Mouse (Mus musculus) megakaryocyte, embryonic 14.5 days (primary cell): ENCODE results near the gene Senp1. TPM values are rescaled to one million over a fixed set of nuclear protein-coding genes. Genes with fewer than 3 reads are reported as not detected.

Source experiments
- H3K27me3 ChIP-seq: replicated peaks from 2 replicates; pipeline ENCODE3; 2012; ENCODE audit warnings: inconsistent platforms
- H3K36me3 ChIP-seq: replicated peaks from 2 replicates; pipeline ENCODE3; 2012; ENCODE audit warnings: low read length, inconsistent platforms, mixed read lengths
- H3K4me1 ChIP-seq: 2 replicates; pipeline ENCODE4 v1.6.1; 2012; ENCODE audit warnings: inconsistent platforms
- H3K4me3 ChIP-seq: replicated peaks from 2 replicates; pipeline ENCODE3; 2012; ENCODE audit warnings: moderate library complexity, mild to moderate bottlenecking, inconsistent platforms
- H3K9me3 ChIP-seq: 2 replicates; pipeline ENCODE4 v1.6.1; 2012; ENCODE audit warnings: inconsistent platforms
- FLI1 ChIP-seq: IDR thresholded peaks from 2 replicates; pipeline ENCODE4 v1.6.1; 2012; ENCODE audit warnings: low read length, inconsistent platforms, mixed read lengths
- GATA1 ChIP-seq: IDR thresholded peaks from 3 replicates; pipeline ENCODE4 v1.6.1; 2012; ENCODE audit warnings: mixed read lengths, low read length, inconsistent platforms, borderline replicate concordance
- polyA plus RNA-seq: library from polyadenylated mRNA; stranded (reverse); fragments of >175 nt; gene quantifications from 2 replicates; pipeline ENCODE4 v1.2.3, GENCODE M21; 2012; ENCODE audit warnings: low replicate concordance; ENCODE audit not compliant: insufficient read depth

Gene Senp1
- polyA plus RNA-seq, 1 experiment, result 5.1 TPM

DNA sequence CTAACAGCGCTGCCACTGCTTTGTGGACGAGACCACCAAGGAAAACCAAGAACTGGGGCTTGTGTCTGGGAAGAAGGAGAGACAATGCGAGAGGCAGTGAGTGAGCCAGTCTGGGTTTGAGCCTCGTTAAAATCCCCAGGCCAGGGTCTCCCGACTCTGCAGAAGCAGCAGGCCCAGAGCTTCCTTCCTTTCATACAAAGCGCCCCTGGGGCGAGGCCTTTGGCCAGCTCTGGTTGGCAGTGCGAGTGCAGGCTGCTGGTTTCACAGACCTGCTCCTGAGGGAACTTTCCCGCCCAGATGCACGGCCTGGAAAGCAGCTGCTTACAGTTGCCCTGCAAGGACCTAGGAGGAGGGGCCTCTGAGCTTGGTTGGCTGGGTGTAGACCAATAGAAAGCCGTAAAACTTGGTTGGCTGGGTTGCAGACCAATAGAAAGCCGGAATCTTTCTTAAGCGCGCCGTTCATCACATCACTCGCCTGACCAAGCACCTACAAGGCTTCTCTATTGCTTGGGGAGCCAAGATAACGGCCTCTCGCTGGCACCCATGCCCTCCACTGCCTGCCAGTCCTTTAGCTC, 100.7 kb downstream of the Senp1 start:
- no peaks in the 10 kb centered on the region for H3K36me3 ChIP-seq
- H3K4me3 ChIP-seq, result no peak overlapping the region
- H3K4me1 ChIP-seq, result peaks cover under 1% of the 10 kb centered on the region; the same call in 1 of the 2 replicates
- H3K9me3 ChIP-seq, result no peaks in the 10 kb centered on the region
- TF ChIP-seq GATA1 (no peak), FLI1 (no peak)
- peaks cover 95% of the 10 kb centered on the region for H3K27me3 ChIP-seq

DNA sequence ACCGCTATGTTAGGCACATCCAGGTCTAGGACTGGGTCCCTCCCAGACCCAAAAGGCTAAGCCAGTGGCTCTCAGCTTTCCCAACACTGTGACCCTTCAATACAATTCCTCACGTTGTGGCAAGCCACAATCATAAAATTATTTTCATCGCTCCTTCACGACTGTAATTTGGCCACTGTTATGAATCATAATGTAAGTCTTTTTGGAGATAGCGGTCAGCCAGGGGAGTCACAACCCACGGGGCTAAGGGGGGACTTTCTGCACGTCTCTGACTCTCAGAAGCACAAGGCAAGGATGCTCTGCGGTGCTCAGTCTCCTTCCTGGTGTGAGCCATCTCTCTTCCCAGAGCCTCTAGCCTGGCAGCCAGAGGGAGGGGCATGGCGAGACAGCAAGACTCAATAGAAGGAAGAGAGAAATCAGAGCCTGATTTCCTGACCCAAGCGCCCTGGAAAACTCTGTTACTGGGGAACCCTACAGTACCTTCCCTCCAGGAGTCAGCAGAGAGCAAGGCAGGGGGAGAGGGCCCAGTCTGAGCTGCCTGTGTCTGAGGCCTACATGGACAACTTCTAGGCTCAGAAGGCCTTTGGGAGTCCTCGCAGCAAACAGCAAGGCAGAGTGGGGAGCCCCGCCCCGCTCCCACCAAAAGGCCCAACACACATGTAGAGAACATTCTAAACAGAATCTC, 101.4 kb downstream of the Senp1 start:
- Histone ChIP-seq H3K4me3 (no peak overlapping the region), H3K4me1 (no peaks in the 10 kb centered on the region), H3K27me3 (peaks cover 95% of the 10 kb centered on the region), H3K9me3 (no peaks in the 10 kb centered on the region), H3K36me3 (no peaks in the 10 kb centered on the region)
- no peak for TF ChIP-seq FLI1
- no peak for TF ChIP-seq GATA1

DNA sequence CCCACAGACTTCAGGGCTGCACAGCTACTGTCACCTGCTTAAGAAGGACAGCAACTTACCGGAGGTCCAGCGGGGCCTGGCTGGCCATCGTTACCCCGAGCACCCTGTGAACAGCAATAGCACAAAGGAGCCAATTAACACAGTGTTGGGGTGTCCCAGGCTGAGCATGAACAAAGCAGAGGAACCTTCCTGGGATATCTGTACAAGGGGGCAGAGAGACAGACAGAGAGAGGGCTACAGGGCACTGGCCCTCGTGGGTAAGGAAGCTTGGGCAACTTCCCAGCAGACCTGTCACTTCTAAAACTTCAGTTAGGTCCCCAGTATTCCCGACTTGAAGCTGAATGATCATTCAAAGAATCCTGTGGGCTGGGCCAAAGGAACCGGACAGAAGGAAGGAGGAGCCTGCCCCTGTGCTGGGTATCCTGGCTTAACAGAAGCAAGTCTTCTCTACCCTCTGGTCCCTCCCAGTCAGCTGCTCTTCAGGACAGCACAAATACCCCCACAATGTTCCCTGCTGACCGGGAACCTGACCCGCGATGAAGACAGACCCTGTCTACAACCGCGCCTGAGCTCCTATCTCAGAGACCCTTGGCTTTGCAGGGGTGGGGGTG, 102.2 kb downstream of the Senp1 start:
- H3K9me3 ChIP-seq, result no peaks in the 10 kb centered on the region
- no peaks in the 10 kb centered on the region for H3K36me3 ChIP-seq
- TF ChIP-seq FLI1 (no peak), GATA1 (no peak)
- H3K4me1 ChIP-seq, result no peaks in the 10 kb centered on the region
- no peak overlapping the region for H3K4me3 ChIP-seq
- H3K27me3 ChIP-seq, result peaks cover 93% of the 10 kb centered on the region

DNA sequence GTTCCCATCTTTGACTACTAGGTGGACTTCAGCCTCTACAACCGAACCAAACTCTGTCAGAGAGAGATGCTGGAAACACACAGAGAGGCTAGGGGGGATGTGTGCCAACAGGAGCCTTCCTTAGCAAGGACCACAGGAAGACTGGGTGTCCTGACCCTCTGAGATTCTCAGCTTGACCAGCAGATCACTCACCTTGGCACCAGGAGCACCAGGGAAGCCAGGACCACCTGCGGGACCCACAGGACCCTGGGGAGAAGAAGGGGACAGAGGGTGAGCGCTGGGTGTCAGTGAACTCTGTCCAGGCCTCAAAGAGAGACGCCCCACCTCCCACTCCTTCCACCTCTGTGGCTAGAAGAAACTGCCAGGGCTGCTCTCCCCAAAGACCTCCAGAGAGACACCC, 102.8 kb downstream of the Senp1 start:
- Histone ChIP-seq H3K27me3 (peaks cover 93% of the 10 kb centered on the region), H3K9me3 (no peaks in the 10 kb centered on the region), H3K36me3 (no peaks in the 10 kb centered on the region), H3K4me1 (no peaks in the 10 kb centered on the region), H3K4me3 (no peak overlapping the region)
- TF ChIP-seq FLI1, result no peak

DNA sequence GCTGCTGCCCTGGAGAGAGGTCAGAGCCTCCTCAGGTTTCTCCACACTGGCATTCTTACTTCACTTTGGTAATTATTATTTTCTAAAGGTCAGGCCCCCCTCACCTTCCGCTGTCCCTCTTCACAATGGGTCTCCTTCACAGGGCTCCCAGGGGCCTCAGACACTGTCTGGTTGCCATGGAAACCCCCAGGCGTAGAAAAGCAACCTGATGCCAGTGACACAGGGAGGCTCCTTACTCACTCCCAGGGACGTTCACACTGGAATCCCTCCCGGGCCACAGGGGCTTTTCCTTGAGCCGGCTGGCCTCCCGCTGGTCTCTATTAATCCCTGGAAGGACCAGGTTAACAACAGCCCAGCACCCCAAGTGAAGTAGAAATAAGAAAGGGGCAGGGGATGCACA, 103.4 kb downstream of the Senp1 start:
- H3K4me3 ChIP-seq, result no peak overlapping the region

DNA sequence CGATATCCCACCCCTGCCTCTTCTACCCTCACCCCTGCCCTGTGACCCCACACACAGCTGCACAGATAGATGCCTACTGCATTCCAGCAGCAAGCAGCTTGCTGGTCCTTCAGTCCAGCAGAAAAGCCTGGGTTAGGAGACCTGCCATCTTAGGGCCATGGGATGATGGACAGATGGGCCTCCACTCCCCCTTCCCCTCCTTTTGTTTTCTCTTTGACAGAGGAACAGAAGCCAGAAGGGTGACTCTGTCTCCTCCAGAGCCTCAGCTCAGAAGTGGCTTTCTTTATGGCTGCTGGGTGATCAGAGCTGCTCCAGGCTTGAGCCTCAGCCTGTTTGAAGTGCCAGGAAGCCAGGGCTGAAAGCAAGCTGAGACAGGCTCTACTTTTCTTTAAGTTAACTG, 104.0 kb downstream of the Senp1 start:
- TF ChIP-seq FLI1 (no peak), GATA1 (no peak)
- H3K36me3 ChIP-seq, result no peaks in the 10 kb centered on the region
- H3K4me1 ChIP-seq, result no peaks in the 10 kb centered on the region
- no peaks in the 10 kb centered on the region for H3K9me3 ChIP-seq
- peaks cover 92% of the 10 kb centered on the region for H3K27me3 ChIP-seq
- H3K4me3 ChIP-seq, result no peak overlapping the region

More for the DNA sequence above, 103.4 kb downstream of the Senp1 start:
- no peaks in the 10 kb centered on the region for H3K4me1 ChIP-seq
- H3K36me3 ChIP-seq, result no peaks in the 10 kb centered on the region
- no peaks in the 10 kb centered on the region for H3K9me3 ChIP-seq
- TF ChIP-seq FLI1, result no peak
- TF ChIP-seq GATA1, result no peak
- peaks cover 94% of the 10 kb centered on the region for H3K27me3 ChIP-seq

Other genes starting within 250 kb of the Senp1 start
- 26.8 and 31.2 TPM in 2 replicates for gene Hdac7, start 249.2 kb downstream of the Senp1 start, polyA plus RNA-seq
- 0.20 and 2.6 TPM in 2 replicates for gene Vdr, start 183.1 kb downstream of the Senp1 start, polyA plus RNA-seq
- gene Tmem106c, start 129.5 kb downstream of the Senp1 start, polyA plus RNA-seq, result 6.8 and 24.2 TPM in 2 replicates
- gene Col2a1, start 89.0 kb downstream of the Senp1 start, polyA plus RNA-seq, result 0.27 TPM in 1 of 2 replicates, not detected in the other
- gene Pfkm, start 1.2 kb downstream of the Senp1 start, polyA plus RNA-seq, result 2.6 and 10.2 TPM in 2 replicates
- gene Asb8, start 71.9 kb upstream of the Senp1 start, polyA plus RNA-seq, result 2.8 and 4.3 TPM in 2 replicates
- 1.3 TPM in 1 of 2 replicates, not detected in the other for gene Ccdc184, start 73.4 kb upstream of the Senp1 start, polyA plus RNA-seq
- not detected in 2 replicates for gene Olfr288, start 101.8 kb upstream of the Senp1 start, polyA plus RNA-seq
- gene Gm44579, start 127.2 kb upstream of the Senp1 start, polyA plus RNA-seq, result not detected in 2 replicates
- not detected in 2 replicates for gene Olfr287, start 127.3 kb upstream of the Senp1 start, polyA plus RNA-seq
- not detected in 2 replicates for gene Olfr286, start 140.7 kb upstream of the Senp1 start, polyA plus RNA-seq
- not detected in 2 replicates for gene H1fnt, start 163.5 kb upstream of the Senp1 start, polyA plus RNA-seq
- gene Zfp641, start 202.4 kb upstream of the Senp1 start, polyA plus RNA-seq, result not detected in 2 replicates
- not detected in 2 replicates for gene Olfr285, start 223.6 kb upstream of the Senp1 start, polyA plus RNA-seq
- not detected in 2 replicates for gene Olfr284, start 247.2 kb upstream of the Senp1 start, polyA plus RNA-seq